Mouse (Mus musculus) ES-Bruce4 (cell line): ENCODE results near the gene Bet1l.

Experiments
- CTCF ChIP-seq: IDR thresholded peaks from one replicate; pipeline ENCODE4 v1.8.1; 2011; ENCODE audit warnings: low read depth, low read length
- EP300 ChIP-seq: IDR thresholded peaks from 2 replicates; pipeline ENCODE4 v1.6.1; 2011; ENCODE audit warnings: low read depth, low read length; ENCODE audit not compliant: insufficient read depth
- POLR2A ChIP-seq: IDR thresholded peaks from one replicate; pipeline ENCODE4 v1.8.1; 2011; ENCODE audit warnings: low read length; ENCODE audit not compliant: insufficient read depth

DNA sequence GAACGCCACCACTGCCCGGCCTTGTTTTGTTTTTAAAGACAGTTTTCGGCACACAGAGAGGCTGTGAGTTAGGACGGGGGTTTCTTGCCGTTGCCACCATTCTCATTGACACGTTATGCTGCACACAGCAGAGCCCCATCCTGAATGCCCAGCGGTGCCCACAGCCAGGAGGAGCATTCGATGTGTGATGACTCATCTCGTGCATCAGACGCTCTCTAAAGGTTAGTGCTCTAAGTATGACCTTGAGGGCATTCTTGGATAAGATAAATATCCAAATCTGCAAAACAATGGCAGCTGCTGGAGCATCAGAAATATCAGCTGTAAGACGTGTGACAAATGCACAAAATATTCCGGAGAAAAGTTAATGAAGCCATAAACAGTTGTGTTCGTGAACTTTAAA, 49.8 kb upstream of the Bet1l start:
- TF ChIP-seq POLR2A (no peak), EP300 (no peak), CTCF (no peak)
